Mouse (Mus musculus) CH12.LX (cell line): ENCODE results near the gene Maip1. TPM values are rescaled to one million over a fixed set of nuclear protein-coding genes. Genes with fewer than 3 reads are reported as not detected.

Source experiments
- DNase-seq: peaks from one replicate; pipeline ENCODE4 v3.0.0-alpha.2; 2013; ENCODE audit errors: extremely low read depth
- H3K27ac ChIP-seq: 2 replicates; pipeline ENCODE4 v1.5.1; 2012; ENCODE audit warnings: low read depth, mild to moderate bottlenecking, control low read depth, moderate library complexity; ENCODE audit not compliant: insufficient read depth
- H3K27me3 ChIP-seq: replicated peaks from 2 replicates; pipeline ENCODE3; 2012; ENCODE audit warnings: inconsistent platforms
- H3K36me3 ChIP-seq, 2 experiments: replicated peaks in 1 of 2; 2 replicates each; pipeline versions ENCODE3 to v1.6.1; 2012; ENCODE audit warnings: inconsistent platforms in 1 of 2, low read length in 1 of 2, mild to moderate bottlenecking in 1 of 2, mixed read lengths in 1 of 2, moderate library complexity in 1 of 2; ENCODE audit not compliant: control insufficient read depth in 1 of 2, insufficient read depth in 1 of 2
- H3K4me1 ChIP-seq, 2 experiments: 2 replicates each; pipeline ENCODE4 v1.6.1; 2012; ENCODE audit warnings: inconsistent platforms in 1 of 2, moderate library complexity in 1 of 2; ENCODE audit not compliant: insufficient read depth in 2 of 2, control insufficient read depth in 1 of 2
- H3K4me2 ChIP-seq: 2 replicates; pipeline ENCODE4 v1.6.1; 2012; ENCODE audit warnings: low read depth, mild to moderate bottlenecking, control low read depth; ENCODE audit not compliant: poor library complexity, insufficient read depth, severe bottlenecking
- H3K4me3 ChIP-seq, 3 experiments: fragments of 150-350 bp in 1 of 3; sonication (generic) in 1 of 3; replicated peaks in 1 of 3; 2 replicates each; pipeline versions ENCODE3 to v1.5.1; 2011 to 2012; ENCODE audit warnings: low read depth in 2 of 3, low read length in 2 of 3, mild to moderate bottlenecking in 2 of 3, moderate library complexity in 2 of 3, control low read depth in 1 of 3, improper control_type of control experiment in 1 of 3, inconsistent platforms in 1 of 3, mixed read lengths in 1 of 3; ENCODE audit not compliant: poor library complexity in 1 of 3
- H3K79me2 ChIP-seq: replicated peaks from 2 replicates; pipeline ENCODE4 v1.6.1; 2012; ENCODE audit warnings: mild to moderate bottlenecking, moderate library complexity; ENCODE audit not compliant: control insufficient read depth, poor library complexity, insufficient read depth, severe bottlenecking; ENCODE audit errors: extremely low read depth
- H3K9ac ChIP-seq: 2 replicates; pipeline ENCODE4 v1.6.1; 2012; ENCODE audit warnings: low read depth, mild to moderate bottlenecking, control low read depth, moderate library complexity; ENCODE audit not compliant: insufficient read depth
- H3K9me3 ChIP-seq: replicated peaks from 2 replicates; pipeline ENCODE3; 2012; ENCODE audit warnings: low read length, inconsistent platforms, mixed read lengths
- BHLHE40 ChIP-seq: IDR thresholded peaks from 2 replicates; pipeline ENCODE4 v1.6.1; 2011; ENCODE audit warnings: mild to moderate bottlenecking, low read depth, low read length, improper control_type of control experiment
- CHD1 ChIP-seq: IDR thresholded peaks from 2 replicates; pipeline ENCODE4 v1.6.1; 2012; ENCODE audit warnings: low read depth, low read length, improper control_type of control experiment, inconsistent platforms
- CHD2 ChIP-seq: IDR thresholded peaks from 2 replicates; pipeline ENCODE4 v1.6.1; 2011; ENCODE audit warnings: low read length, improper control_type of control experiment
- CTCF ChIP-seq, 2 experiments: IDR thresholded peaks in 1 of 2; conservative IDR thresholded peaks in 1 of 2; 2 replicates each; pipeline ENCODE4 v1.5.1; 2011 to 2012; ENCODE audit warnings: low read depth in 2 of 2, low read length in 2 of 2, improper control_type of control experiment in 1 of 2, inconsistent platforms in 1 of 2, mild to moderate bottlenecking in 1 of 2, moderate library complexity in 1 of 2
- E2F4 ChIP-seq: IDR thresholded peaks from 2 replicates; pipeline ENCODE4 v1.6.1; 2011; ENCODE audit warnings: low read depth, low read length, improper control_type of control experiment; ENCODE audit not compliant: insufficient replicate concordance
- ELF1 ChIP-seq: IDR thresholded peaks from 2 replicates; pipeline ENCODE4 v1.6.1; 2014; ENCODE audit warnings: low read depth, mild to moderate bottlenecking, inconsistent platforms, low read length, improper control_type of control experiment
- EP300 ChIP-seq: IDR thresholded peaks from 2 replicates; pipeline ENCODE4 v1.6.1; 2011; ENCODE audit warnings: low read length, improper control_type of control experiment
- ETS1 ChIP-seq: conservative IDR thresholded peaks from 2 replicates; pipeline ENCODE4 v1.6.1; 2012; ENCODE audit warnings: low read depth, mild to moderate bottlenecking, inconsistent platforms, low read length, improper control_type of control experiment, moderate library complexity
- GABPA ChIP-seq: IDR thresholded peaks from 2 replicates; pipeline ENCODE4 v1.6.1; 2012; ENCODE audit warnings: low read depth, low read length, improper control_type of control experiment, inconsistent platforms; ENCODE audit not compliant: insufficient replicate concordance
- HCFC1 ChIP-seq: IDR thresholded peaks from 2 replicates; pipeline ENCODE4 v1.6.1; 2012; ENCODE audit warnings: low read depth, mild to moderate bottlenecking, inconsistent platforms, low read length, improper control_type of control experiment
- IRF4 ChIP-seq: IDR thresholded peaks from 2 replicates; pipeline ENCODE4 v1.6.1; 2014; ENCODE audit warnings: low read depth, mild to moderate bottlenecking, inconsistent platforms, low read length, improper control_type of control experiment
- JUND ChIP-seq: conservative IDR thresholded peaks from 2 replicates; pipeline ENCODE4 v1.6.1; 2011; ENCODE audit warnings: low read depth, low read length, improper control_type of control experiment
- KAT2A ChIP-seq: IDR thresholded peaks from 2 replicates; pipeline ENCODE4 v1.6.1; 2012; ENCODE audit warnings: low read length, improper control_type of control experiment, inconsistent platforms; ENCODE audit not compliant: insufficient replicate concordance
- MAFK ChIP-seq: IDR thresholded peaks from 2 replicates; pipeline ENCODE4 v1.6.1; 2011; ENCODE audit warnings: low read length, improper control_type of control experiment; ENCODE audit not compliant: insufficient replicate concordance
- MAX ChIP-seq: IDR thresholded peaks from 2 replicates; pipeline ENCODE4 v1.6.1; 2011; ENCODE audit warnings: low read length, improper control_type of control experiment
- MAZ ChIP-seq: IDR thresholded peaks from 2 replicates; pipeline ENCODE4 v1.6.1; 2012; ENCODE audit warnings: low read depth, mild to moderate bottlenecking, inconsistent platforms, low read length, improper control_type of control experiment, moderate library complexity
- MEF2A ChIP-seq: IDR thresholded peaks from 2 replicates; pipeline ENCODE4 v1.6.1; 2014; ENCODE audit warnings: low read depth, mild to moderate bottlenecking, inconsistent platforms, low read length, improper control_type of control experiment, borderline replicate concordance
- MXI1 ChIP-seq: IDR thresholded peaks from 2 replicates; pipeline ENCODE4 v1.6.1; 2011; ENCODE audit warnings: mild to moderate bottlenecking, low read depth, low read length, improper control_type of control experiment
- MYC ChIP-seq: IDR thresholded peaks from 2 replicates; pipeline ENCODE4 v1.6.1; 2011; ENCODE audit warnings: low read depth, mild to moderate bottlenecking, improper control_type of control experiment, low read length
- NELFE ChIP-seq: IDR thresholded peaks from 2 replicates; pipeline ENCODE4 v1.6.1; 2011; ENCODE audit warnings: low read depth, low read length, improper control_type of control experiment
- PAX5 ChIP-seq: IDR thresholded peaks from 2 replicates; pipeline ENCODE4 v1.6.1; 2012; ENCODE audit warnings: low read length, inconsistent platforms, mixed read lengths
- POLR2A ChIP-seq: IDR thresholded peaks from 2 replicates; pipeline ENCODE4 v1.6.1; 2011; ENCODE audit warnings: low read depth, mild to moderate bottlenecking, improper control_type of control experiment, low read length
- POLR2AphosphoS2 ChIP-seq: IDR thresholded peaks from 2 replicates; pipeline ENCODE4 v1.6.1; 2011; ENCODE audit warnings: low read depth, low read length, improper control_type of control experiment
- RAD21 ChIP-seq: IDR thresholded peaks from 2 replicates; pipeline ENCODE4 v1.6.1; 2011; ENCODE audit warnings: low read depth, mild to moderate bottlenecking, low read length, improper control_type of control experiment, moderate library complexity
- RCOR1 ChIP-seq: conservative IDR thresholded peaks from 2 replicates; pipeline ENCODE4 v1.6.1; 2012; ENCODE audit warnings: low read depth, mild to moderate bottlenecking, inconsistent platforms, low read length, improper control_type of control experiment
- SIN3A ChIP-seq: IDR thresholded peaks from 2 replicates; pipeline ENCODE4 v1.6.1; 2012; ENCODE audit warnings: low read length, improper control_type of control experiment, inconsistent platforms
- TBP ChIP-seq: conservative IDR thresholded peaks from 2 replicates; pipeline ENCODE4 v1.6.1; 2011; ENCODE audit warnings: low read depth, low read length, improper control_type of control experiment
- TCF12 ChIP-seq: IDR thresholded peaks from 2 replicates; pipeline ENCODE4 v1.6.1; 2014; ENCODE audit warnings: low read depth, mild to moderate bottlenecking, inconsistent platforms, low read length, improper control_type of control experiment
- USF1 ChIP-seq: IDR thresholded peaks from 2 replicates; pipeline ENCODE4 v1.6.1; 2014; ENCODE audit warnings: low read depth, mild to moderate bottlenecking, inconsistent platforms, low read length, improper control_type of control experiment
- USF2 ChIP-seq: conservative IDR thresholded peaks from 2 replicates; pipeline ENCODE4 v1.6.1; 2011; ENCODE audit warnings: low read depth, low read length, improper control_type of control experiment
- ZC3H11A ChIP-seq: IDR thresholded peaks from 2 replicates; pipeline ENCODE4 v1.6.1; 2012; ENCODE audit warnings: low read depth, mild to moderate bottlenecking, inconsistent platforms, low read length, improper control_type of control experiment
- ZKSCAN1 ChIP-seq: IDR thresholded peaks from 2 replicates; pipeline ENCODE4 v1.6.1; 2012; ENCODE audit warnings: low read depth, inconsistent platforms, low read length, improper control_type of control experiment, borderline replicate concordance
- ZMIZ1 ChIP-seq: IDR thresholded peaks from 2 replicates; pipeline ENCODE4 v1.6.1; 2012; ENCODE audit warnings: low read depth, mild to moderate bottlenecking, inconsistent platforms, low read length, improper control_type of control experiment
- ZNF384 ChIP-seq: IDR thresholded peaks from 2 replicates; pipeline ENCODE4 v1.6.1; 2012; ENCODE audit warnings: low read depth, low read length, improper control_type of control experiment, inconsistent platforms
- dilution Hi-C: fragments of 300-500 bp; cut with MboI; formaldehyde crosslinking; loops from 2 replicates; pipeline ENCODE4 v1.14.3; 2020; ENCODE audit warnings: low sequenced_read_pairs; ENCODE audit not compliant: extremely low pct_unique_long_range_greater_than_20kb, extremely low pct_ligation_motif_present
- in situ Hi-C: fragments of 300-500 bp; cut with MboI; formaldehyde crosslinking; loops from 3 replicates; pipeline ENCODE4 v1.14.3; 2019; ENCODE audit warnings: low sequenced_read_pairs, low pct_ligation_motif_present, low pct_unique_long_range_greater_than_20kb, mixed read lengths
- polyA plus RNA-seq: library from polyadenylated mRNA; unstranded; fragments of >175 nt; gene quantifications from 2 replicates; pipeline ENCODE4 v1.2.1, GENCODE M21; 2012; ENCODE audit warnings: low read depth; ENCODE audit not compliant: insufficient read length
- total RNA-seq, 2 experiments: library from RNA; depleted of rRNA; stranded (reverse); fragments of 300-350 nt in 1 of 2; fragments of >200 nt in 1 of 2; gene quantifications; 2 replicates each; pipeline ENCODE4 v1.2.3; 2012 to 2014

Maip1 gene
- total and polyA plus RNA-seq, 3 experiments, result 7.0 to 15.5 (median 13.9) TPM

GRCm38 (mm10) chr1:57370451-57370850, 35.7 kb upstream of the Maip1 start:
- H3K4me1 ChIP-seq, result peaks cover 7 to 25% of the 10 kb centered on the region in 2 experiments; a peak in 3 of 4 replicates
- peaks cover 3 to 7% of the 10 kb centered on the region in 2 experiments for H3K36me3 ChIP-seq
- TF ChIP-seq PAX5 (no peak), MEF2A (no peak), CHD2 (peak; percentile 30; the same call in 1 of the 2 replicates), USF1 (no peak), RAD21 (no peak), MAX (no peak), ETS1 (no peak), CHD1 (no peak), CTCF (conservative IDR thresholded peaks at IDR 0.05 in 1 of 2, IDR thresholded peaks at IDR 0.05 in 1 of 2; ENCODE audit: low read depth in 2 of 2, low read length in 2 of 2) (no peak), NELFE (no peak), GABPA (no peak), EP300 (peak; percentile 87), HCFC1 (no peak), MAZ (no peak), ELF1 (0 out of 2 replicates have a peak, but pooled peaks have one; percentile 29), POLR2A (no peak), IRF4 (peak; percentile 85), ZMIZ1 (no peak), TBP (no peak), RCOR1 (peak; percentile 59; the same call in 1 of the 2 replicates), MYC (no peak), MXI1 (no peak), KAT2A (no peak), E2F4 (no peak), TCF12 (0 out of 2 replicates have a peak, but pooled peaks have one; percentile 28), SIN3A (0 out of 2 replicates have a peak, but pooled peaks have one; percentile 34), MAFK (0 out of 2 replicates have a peak, but pooled peaks have one; percentile 33), ZC3H11A (no peak), BHLHE40 (0 out of 2 replicates have a peak, but pooled peaks have one; percentile 16), ZKSCAN1 (no peak), JUND (no peak), ZNF384 (no peak), USF2 (no peak), POLR2AphosphoS2 (no peak)
- peak; percentile 54 for DNase-seq
- dilution Hi-C loops, result no loop called here
- no peak overlapping the region for H3K27ac ChIP-seq
- H3K27me3 ChIP-seq, result no peaks in the 10 kb centered on the region
- peaks cover 1% of the 10 kb centered on the region for H3K9me3 ChIP-seq
- no peak overlapping the region for H3K4me3 ChIP-seq
- in situ Hi-C loops, result no loop called here
- no peaks in the 10 kb centered on the region; the same call in 1 of the 2 replicates for H3K79me2 ChIP-seq
- no peak overlapping the region for H3K9ac ChIP-seq
- no peak overlapping the region; the same call in 1 of the 2 replicates for H3K4me2 ChIP-seq
